Mouse (Mus musculus) left cerebral cortex, adult 9 months (tissue): Measurements from ENCODE around the gene Scn3b.

Experiments
- DNase-seq, 2 experiments: peaks; one replicate each; pipeline ENCODE4 v3.0.0; 2022; ENCODE audit warnings: low spot score in 2 of 2

The Scn3b gene

GRCm38 (mm10) chr9:40337131-40337820 is 68.3 kb downstream of the Scn3b start:
- DNase-seq: no peak

- DNase-seq: peak in 1 of 2 experiments; percentile 37
These were observed 70.6 kb downstream of the Scn3b start for GRCm38 (mm10) chr9:40339578-40339977.
